15 mouse cellular contexts compared by ENCODE assay signal in the genomic region with DNA sequence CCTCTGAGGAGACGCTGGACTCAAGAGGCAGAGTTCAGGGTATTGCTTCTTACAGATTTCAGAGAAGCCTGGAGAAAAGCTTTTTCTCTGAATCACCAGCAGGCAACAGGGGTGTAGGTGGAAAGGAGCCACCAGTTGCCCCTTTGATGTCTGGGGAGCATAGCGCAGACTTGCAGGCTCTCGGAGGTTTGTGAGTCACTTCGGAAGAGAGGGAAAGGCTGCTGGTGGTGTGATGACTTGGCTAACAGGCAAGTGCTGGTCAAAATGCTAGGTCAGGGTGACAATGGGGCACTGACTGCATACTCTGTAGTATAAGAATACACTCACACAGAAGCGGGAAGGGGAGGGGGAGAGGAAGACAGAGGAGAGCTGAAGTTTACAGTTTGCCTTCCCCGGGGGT. TPM values are rescaled to one million over a fixed set of nuclear protein-coding genes. Genes with fewer than 3 reads are reported as not detected.
DNase-seq lines count a peak whose midpoint lies in the region; ATAC-seq lines count a peak whose summit lies in the region.
"Had no signal": no experiment of that assay in that cellular context is flagged by ENCODE, and none has a peak within 500 bp of the region (broad histone marks: within the 10 kb centered on the region; RNA-seq: fewer than 3 reads in every experiment).

No protein-coding gene starts in this region.

- ATAC-seq in monocyte, adult 5-6 weeks (replicated peaks; ENCODE audit: insufficient number of reproducible peaks, low FRiP score, low TSS enrichment, poor library complexity, severe bottlenecking), result no peak
- ATAC-seq: forebrain, embryonic 15.5 days; liver, embryonic 12.5 days had no signal

- DNase-seq in 3T3-L1 (ENCODE audit: low read depth, low spot score), result peak; percentile 79
- peak; percentile 19 for DNase-seq in CD4-positive, CD25-positive, alpha-beta regulatory T cell, adult 2 months (ENCODE audit: low read depth, low spot score)
- DNase-seq in adrenal gland, adult 8-10 months, result peak; percentile 38
- peak; percentile 42 for DNase-seq in induced T-regulatory cell, adult 2 months (ENCODE audit: low read depth)
- DNase-seq in lung, postnatal 4 days, result no peak
- DNase-seq in kidney, postnatal 10 days, result no peak
- DNase-seq: cerebellum, adult 11-12 months; cerebellum, postnatal 25 days; kidney, adult 9 months; right cerebral cortex, postnatal 25 days had no signal

RNA-seq across cellular contexts. Expression of gene Cacng6, which starts 27.2 kb away (rescaled TPM):
- under 1 TPM in 2 of 4 experiments, not detected in 2; 0.34 to 0.78 TPM for total RNA-seq in adrenal gland, adult 8-10 months (2022)
- not detected in 3 replicates for total RNA-seq in monocyte, adult 5-6 weeks (2017)

RNA-seq across cellular contexts. Expression of gene Tarm1, which starts 51.3 kb away (rescaled TPM):
- total RNA-seq in adrenal gland, adult 8-10 months (2022), result under 1 TPM in 3 of 4 experiments, not detected in 1; 0.24 to 0.90 (median 0.66) TPM
- total RNA-seq in monocyte, adult 5-6 weeks (2017), result 1.3 to 1.9 TPM in 2 of 3 replicates, not detected in the other
- total RNA-seq: layer of hippocampus, adult 18-20 months; left cerebral cortex, adult 8-10 months had no signal

Comparison
In these comparisons a context has a peak if more than half of its experiments do, and no peak if none do; other contexts are left out.
1. DNase-seq: peak in 3T3-L1 (single experiment), CD4-positive, CD25-positive, alpha-beta regulatory T cell, adult 2 months (single experiment), adrenal gland, adult 8-10 months (single experiment) and induced T-regulatory cell, adult 2 months (single experiment); none in lung, postnatal 4 days (0 of 2) and kidney, postnatal 10 days (single experiment).